Mouse (Mus musculus) embryonic fibroblast, embryonic 13.5 days (primary cell): ENCODE measurements at regions not wholly inside any gene's neighbourhood (a gene's known extent, or its start where the extent isn't known, plus 50 kb on each side); places are given as distances from the start of the nearest gene placed in this dataset.

ENCODE experiments used
- CTCF ChIP-seq: IDR thresholded peaks from 2 replicates; pipeline ENCODE4 v1.5.1; 2011; ENCODE audit warnings: mild to moderate bottlenecking, control low read depth, low read length, moderate library complexity, borderline replicate concordance; ENCODE audit not compliant: insufficient read depth
- POLR2A ChIP-seq: IDR thresholded peaks from 2 replicates; pipeline ENCODE4 v1.6.1; 2011; ENCODE audit warnings: low read depth, mild to moderate bottlenecking, control low read depth, low read length, moderate library complexity

DNA sequence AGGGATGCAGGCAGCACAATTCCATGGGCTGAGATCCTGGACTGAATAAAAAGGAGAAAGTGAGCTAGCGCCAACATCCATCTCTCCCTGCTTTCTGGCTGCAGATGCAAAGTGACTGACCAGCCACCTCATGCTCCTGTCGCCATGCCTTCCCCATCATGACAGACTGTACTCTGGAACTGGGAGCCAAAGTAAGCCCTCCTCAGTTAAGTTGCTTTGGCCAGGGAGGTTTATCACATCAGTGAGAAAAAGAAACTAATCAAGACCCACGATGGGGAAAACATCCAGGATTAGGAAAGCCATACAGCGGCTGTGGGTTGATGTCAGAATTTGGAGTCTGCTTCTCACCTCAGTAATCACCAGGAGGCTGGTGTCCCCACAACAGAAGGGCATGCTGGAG, 283.6 kb downstream of the Prdm2 start:
- TF ChIP-seq POLR2A = no peak
- no peak for TF ChIP-seq CTCF
